Mouse (Mus musculus) lung, adult 2 months (tissue): ENCODE data around the gene Xrcc1.

ENCODE experiments used
- CTCF ChIP-seq: fragments of 200-500 bp; IDR thresholded peaks from 2 replicates; pipeline ENCODE4 v1.5.1; 2011; ENCODE audit warnings: mild to moderate bottlenecking, low read length, control low read depth; ENCODE audit not compliant: insufficient read depth
- POLR2A ChIP-seq: fragments of 200-500 bp; IDR thresholded peaks from 2 replicates; pipeline ENCODE4 v1.6.1; 2011; ENCODE audit warnings: low read depth, mild to moderate bottlenecking, control low read depth, low read length, borderline replicate concordance; ENCODE audit errors: extremely low read depth

DNA sequence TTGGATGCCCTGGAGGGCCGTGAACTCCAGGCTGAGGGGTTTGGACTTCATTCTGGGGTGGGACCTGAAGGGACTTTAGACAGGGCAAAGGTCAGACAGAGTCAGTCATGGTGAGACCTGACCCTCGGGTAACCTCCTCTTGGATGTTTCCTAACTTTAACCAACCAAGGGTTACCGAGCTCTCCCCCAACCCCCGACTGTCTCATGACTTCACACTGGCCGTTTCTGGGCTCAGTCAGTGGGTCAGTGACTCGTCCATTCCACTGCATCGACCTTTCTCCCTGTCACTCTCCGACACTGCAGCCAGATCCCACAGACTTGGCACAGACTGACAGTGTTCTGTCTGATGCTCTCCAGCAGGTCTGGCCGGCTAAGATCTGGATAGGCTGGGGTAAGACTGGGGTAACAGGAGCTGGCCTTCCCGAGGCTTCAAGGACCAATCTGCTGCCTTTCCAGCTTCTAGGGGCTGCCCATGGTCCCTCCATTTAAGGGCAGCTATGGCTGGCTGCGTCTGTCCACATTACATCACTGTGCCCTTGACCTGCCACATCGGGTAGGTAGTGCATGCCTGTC lies 28.2 kb downstream of the Xrcc1 start:
- TF ChIP-seq CTCF (no peak), POLR2A (no peak)
